Mouse (Mus musculus) heart, postnatal 14 days (tissue): ENCODE measurements around the gene Cd200r3. TPM values are rescaled to one million over a fixed set of nuclear protein-coding genes. Genes with fewer than 3 reads are reported as not detected.

Experiments used
- DNase-seq, 2 experiments: peaks; one replicate each; pipeline ENCODE4 v3.0.0; 2021 to 2022
- intact Hi-C: fragments of 180-260 bp; cut with DNase I; formaldehyde crosslinking; loops from one replicate; pipeline ENCODE4 v1.15.1; 2025
- total RNA-seq, 2 experiments: library from RNA; stranded (reverse); gene quantifications; 2 replicates each; pipeline ENCODE4 v1.2.3; 2021

Cd200r3 gene
- total RNA-seq, 2 experiments from 2014 or later = 0.22 TPM; not detected in 1

GRCm38 (mm10) chr16:44986029-44986428 lies 42.6 kb downstream of the Cd200r3 start:
- DNase-seq = no peak
- intact Hi-C loops = no loop called here

DNA sequence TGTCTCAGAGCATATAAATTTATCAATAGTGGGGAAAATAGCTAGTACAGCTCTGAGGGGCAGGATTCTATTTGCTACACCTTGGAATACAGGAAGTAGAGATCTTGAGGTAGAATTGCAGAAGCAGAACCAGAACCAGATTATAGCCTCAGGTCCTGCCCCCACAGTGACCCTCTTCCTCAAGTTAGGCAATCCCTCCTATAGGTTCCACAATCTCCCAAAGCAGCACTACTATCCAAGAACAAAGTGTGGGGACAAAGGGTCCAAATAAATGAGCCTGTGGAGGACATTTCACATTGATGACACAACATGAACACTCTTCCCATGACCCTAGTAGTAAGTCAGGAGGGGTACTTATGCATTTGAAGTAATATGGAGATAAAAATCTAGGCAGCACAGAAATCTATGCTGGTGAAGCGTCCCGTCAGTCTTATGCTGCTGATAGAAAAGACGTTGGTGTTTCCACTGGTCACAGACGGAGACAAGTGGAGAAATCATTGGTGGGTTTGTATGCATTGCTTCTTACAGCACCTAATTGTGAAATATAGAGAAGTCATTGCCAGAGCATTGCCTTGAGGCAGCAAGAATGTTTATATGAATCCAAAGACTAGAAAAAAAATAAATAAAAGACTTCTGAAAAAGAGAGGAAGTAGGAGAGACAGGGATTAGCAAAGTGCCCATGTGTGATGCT lies 45.3 kb downstream of the Cd200r3 start:
- no peak for DNase-seq
- intact Hi-C loops = no loop called here

- no peak for DNase-seq
- intact Hi-C loops = no loop called here
Measured at GRCm38 (mm10) chr16:44993319-44994019, 50.0 kb downstream of the Cd200r3 start.

DNA sequence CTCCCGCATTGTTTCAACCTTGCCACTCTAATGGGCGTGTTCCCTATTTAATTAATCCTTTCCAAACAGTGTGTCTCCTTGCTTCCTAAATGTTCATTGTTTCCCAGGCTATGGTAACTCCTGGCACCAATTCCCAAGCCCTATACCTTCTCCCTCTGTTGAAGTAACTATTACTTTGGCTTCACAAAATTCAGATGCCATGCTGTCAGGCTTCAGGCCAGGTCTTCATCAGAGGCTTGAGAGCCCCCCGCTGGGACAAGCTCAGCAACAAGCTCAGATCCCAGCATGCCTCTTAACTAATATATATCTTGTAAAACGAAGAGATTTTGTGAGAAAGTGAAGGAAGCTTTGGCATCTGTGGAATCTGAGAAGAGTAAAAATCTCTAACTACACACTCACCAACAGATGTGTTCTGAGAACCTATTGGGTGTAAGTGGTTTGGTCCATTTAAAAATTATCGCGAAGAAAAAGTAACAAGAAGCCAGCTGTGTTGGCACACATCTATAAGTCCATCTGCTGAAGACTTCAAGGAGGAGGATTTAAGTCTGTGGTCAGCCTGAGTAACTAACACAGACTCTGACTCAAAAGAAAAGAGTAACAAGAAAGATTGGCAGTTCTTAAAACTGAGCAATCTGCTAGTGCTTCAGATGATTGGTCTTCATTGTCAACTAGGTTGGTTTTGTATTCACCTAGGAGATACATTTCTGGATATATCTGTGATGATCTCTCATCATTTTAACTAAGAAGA lies 50.9 kb downstream of the Cd200r3 start:
- intact Hi-C loops = no loop called here
- no peak for DNase-seq

GRCm38 (mm10) chr16:44995111-44995510 lies 51.6 kb downstream of the Cd200r3 start:
- intact Hi-C loops = no loop called here
- no peak for DNase-seq

DNA sequence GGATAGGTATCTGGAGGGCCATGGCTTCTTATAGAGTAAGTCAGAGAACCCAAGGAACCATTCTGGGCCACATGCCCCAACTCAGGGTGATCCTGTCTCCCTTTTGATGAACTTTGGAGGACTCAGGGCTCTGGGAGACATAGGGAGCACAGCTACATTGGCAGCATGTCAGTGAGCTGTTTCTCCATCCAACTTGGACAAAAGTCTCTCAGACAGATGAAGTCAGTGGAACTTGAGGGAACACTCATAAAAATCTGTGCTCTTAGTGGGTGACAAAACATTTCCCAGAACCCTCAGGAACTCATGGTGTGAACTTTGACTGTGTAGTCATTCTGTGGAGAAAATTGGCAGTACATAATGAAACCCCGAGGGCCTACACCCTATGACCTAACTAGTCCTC lies 53.2 kb downstream of the Cd200r3 start:
- peak; percentile 39 to 40 for DNase-seq
- intact Hi-C loops = no loop called here

DNA sequence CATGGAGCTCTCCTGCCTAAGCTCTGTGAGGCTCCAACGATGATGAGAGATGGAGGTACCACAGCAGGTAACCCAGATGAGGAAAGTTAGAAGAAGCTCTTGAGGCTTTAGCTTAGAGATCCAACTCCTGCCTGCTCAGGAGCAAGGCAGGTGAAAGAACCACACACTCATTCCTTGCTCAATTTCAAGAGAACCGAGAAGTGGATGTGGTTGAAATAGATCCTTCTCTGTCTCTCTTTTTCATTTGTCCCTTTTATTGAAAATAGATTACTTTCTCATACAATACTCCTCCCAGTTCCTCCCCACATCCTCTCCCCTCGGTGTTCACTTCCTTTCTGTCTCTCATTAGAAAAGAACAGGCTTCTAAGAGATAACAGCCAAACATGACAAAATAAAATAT lies 56.1 kb downstream of the Cd200r3 start:
- intact Hi-C loops = no loop called here
- DNase-seq = no peak

DNA sequence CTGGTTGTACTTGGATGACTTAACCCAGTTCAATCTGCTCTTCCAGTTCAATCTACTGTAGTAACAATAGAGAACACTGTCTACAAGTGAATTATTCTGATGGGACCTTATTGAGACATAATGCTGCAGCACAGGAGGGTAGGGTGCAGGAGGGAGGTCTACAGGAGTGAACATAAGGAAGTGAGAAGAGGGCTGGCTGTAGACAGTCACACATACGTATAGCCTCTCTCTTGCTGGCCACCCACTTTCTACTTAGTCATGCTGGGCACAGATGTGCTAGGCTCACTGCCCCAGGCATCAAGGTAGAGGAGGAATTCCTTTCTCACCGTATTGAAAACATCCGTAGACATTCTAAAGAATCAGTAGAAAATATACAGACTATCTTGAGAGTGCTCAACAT lies 61.0 kb downstream of the Cd200r3 start:
- intact Hi-C loops = no loop called here
- no peak for DNase-seq

DNA sequence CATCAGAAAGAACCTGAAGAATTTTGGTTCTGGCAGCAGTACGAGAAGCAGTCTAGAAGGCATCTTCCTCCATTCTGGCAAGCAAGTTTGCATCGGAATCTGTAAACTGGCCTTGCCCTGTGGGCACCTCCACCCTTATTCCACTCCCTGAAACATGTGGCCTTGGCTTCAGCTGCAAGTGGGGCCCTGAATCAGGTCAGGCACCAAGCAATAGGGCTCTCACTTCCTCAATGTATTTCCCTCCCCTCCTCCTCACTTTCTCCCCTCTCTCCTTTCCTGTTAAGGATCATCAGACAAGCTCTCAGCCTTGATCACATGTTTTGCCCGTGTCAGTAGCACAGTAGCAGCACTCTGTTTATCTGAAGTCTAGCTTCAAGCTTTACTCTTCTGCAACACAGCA lies 61.8 kb downstream of the Cd200r3 start:
- no peak for DNase-seq
- intact Hi-C loops = no loop called here

DNA sequence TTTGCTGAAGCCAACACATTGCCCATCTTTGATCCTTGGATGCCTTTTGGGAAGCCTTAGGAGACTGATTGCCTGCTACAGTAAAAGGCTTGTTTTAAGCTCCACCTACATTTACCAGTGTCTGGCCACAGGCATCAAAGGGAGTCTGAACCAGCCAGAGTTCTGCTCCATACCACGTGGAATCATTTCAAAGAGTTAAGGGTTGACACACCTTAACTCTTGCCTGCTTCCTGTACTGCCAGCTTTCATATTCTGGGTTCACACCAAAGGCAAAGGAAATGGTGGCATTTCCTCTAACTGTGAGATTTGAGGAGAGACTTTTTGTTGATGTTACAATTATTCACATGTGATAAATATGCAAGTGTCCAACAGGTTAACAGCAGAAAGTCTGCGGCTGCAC lies 63.5 kb downstream of the Cd200r3 start:
- intact Hi-C loops = no loop called here
- DNase-seq = no peak

DNA sequence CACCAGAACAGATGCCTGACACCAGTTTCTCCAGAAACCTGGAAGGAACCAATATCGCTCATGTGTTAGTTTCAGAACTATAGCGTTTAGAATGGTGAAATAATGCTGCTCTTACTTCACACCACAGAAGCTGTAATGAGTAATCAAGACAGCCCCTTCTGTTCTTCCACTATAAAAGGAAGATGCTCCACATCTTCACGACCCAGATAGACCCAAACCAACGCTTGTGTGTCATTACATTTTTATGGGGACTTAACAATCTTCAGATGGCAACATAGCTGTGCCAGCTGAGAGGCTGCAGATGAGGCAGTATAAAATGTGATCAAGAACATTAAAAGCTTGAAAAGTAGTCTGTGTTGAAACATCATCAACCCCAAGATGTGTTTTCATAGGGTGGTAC lies 64.3 kb downstream of the Cd200r3 start:
- intact Hi-C loops = no loop called here
- DNase-seq = no peak

- intact Hi-C loops = no loop called here
- peak; percentile 52 to 60 for DNase-seq
Measured at GRCm38 (mm10) chr16:45009634-45010033, 66.2 kb downstream of the Cd200r3 start.

DNA sequence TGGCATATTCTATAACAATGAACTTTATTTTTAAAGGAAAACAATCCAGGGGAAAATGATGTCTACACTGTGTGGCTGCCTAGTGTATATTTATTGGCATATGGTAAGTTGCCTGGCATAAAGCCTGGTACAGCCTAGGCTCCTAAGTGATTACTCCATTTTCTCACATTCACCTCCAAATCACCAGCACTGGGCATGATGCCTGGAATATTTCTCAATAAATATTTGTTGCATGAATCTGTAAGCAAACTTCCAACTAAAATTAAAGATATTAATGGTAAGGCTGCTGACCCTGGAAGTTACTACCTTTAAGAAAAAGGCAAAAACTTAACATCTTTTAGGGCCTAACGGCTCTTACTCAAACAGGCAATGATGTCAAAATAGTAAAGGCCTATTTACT lies 72.1 kb downstream of the Cd200r3 start:
- no peak for DNase-seq
- intact Hi-C loops = no loop called here

GRCm38 (mm10) chr16:45016488-45016887 lies 73.0 kb downstream of the Cd200r3 start:
- intact Hi-C loops = no loop called here
- DNase-seq = no peak

DNA sequence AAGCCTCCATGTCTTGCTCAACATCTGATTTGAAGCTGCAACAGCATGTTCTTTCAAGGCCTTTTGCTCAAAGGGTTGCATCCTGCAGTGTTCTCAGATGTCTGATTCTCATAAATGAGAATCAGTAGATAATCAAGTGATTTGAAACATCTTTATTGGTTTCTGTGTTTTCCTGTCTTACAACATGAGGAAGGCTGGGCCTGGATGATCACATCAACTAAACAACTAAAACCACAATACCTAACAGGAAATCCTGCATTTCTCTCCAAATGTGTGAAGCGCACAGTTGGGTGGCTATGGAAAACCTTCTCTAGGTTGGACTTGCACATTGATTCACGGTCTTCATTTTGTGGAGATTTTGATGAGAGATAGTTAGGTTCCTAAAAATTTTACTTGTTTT lies 75.4 kb downstream of the Cd200r3 start:
- intact Hi-C loops = no loop called here
- DNase-seq = no peak

DNA sequence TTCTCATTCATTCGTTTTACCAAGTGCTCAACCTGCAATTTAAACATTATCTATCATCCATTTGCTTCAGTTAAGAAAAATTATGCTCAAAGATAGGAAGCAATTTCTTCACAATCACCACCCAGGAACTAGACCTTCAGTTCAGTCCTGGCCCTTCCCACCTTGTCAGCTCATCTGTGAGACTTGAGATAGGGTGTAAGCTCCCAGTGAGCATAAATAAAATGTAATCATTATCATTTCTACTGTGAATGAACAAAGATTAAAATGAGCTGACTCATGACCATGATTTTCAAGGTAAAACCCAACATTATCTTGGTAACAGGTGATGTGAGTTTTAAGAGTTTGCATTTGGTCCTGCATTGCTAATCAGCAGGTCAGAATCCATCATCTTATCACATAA lies 76.6 kb downstream of the Cd200r3 start:
- intact Hi-C loops = no loop called here
- no peak for DNase-seq

DNA sequence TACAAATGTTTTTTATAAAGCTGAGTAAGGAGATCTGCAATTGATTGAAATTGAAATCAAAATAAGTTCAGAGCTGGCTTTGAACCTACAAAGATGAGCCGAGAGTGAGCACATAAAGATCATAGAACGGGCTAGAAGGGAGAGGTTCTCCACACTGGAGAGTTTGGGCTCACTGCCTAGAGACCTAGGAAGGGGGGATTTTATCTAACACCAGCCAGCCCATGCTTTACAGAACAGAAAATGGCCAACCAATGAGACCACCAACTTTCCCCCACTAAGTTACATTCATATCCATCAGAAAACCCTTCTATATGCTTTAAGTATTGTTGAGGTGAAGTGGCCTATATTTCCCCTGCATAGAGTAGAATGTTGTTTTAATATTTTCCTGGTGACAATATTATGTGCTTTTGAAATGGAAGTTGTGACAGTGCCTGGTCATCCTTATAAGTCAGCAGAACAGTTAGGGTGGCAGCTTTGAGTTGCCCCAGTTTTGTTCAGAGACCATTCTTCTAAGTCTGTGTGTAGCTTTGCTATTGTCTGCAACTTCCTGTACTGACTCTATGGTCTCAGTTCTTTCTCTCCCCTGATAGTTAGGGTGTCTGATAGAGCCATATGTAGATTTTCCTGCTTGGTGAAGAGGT lies 77.3 kb downstream of the Cd200r3 start:
- no peak for DNase-seq
- intact Hi-C loops = no loop called here

DNA sequence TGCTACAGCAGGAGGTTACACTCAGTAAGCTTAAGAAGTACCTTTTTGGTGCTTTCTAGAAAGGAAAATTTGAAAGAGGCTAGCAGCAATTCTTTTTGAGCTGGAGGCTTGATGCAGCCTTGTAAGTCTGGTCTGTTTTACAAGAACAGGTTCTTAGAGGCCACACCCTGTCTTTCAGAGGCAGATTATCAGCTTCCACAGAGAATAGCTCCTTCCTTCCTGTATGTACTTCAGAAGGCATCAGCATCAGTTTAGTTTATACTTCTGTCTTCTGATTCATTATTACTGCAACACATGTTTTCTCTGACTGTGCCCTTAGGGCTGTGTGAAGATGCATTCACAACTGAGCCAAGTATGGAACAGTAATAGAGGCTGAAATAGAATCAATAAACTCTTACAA lies 78.0 kb downstream of the Cd200r3 start:
- intact Hi-C loops = no loop called here
- no peak for DNase-seq

DNA sequence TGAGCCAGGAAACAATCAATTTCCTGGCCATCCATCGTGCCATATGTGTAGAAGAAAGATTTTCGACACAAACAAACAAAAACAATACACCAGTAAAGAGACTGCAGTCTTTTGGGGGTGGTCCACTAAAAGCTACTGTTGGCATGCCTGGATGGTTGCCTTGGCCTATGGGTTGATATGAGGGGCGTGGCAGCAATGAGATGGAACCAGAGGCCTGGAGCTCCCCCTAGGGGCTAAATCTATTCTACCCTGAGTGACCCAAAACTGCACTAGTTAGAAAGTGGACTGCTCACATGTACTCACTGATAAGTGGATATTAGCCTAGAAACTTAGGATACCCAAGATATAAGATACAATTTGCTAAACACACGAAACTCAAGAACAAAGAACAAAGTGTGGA lies 80.4 kb downstream of the Cd200r3 start:
- DNase-seq = peak; percentile 48 to 65
- intact Hi-C loops = no loop called here

DNA sequence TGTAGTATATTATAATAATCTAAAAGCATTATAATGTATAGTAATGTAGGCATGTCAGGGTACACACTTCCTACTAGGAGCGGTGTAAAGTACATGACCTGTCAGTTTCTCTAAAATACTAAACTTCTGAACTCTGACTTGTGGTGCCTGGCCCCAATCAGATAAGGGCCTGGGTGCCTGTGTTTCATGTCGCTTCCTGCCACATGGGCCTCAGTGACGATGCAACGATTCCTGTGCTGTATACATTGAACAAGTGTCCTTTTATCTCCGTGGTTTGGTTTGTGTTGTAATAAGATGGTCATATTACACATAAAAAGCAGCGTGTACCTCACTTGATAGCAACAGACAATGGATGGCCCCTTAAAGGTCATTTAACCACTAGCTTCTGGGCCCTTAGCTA lies 81.8 kb downstream of the Cd200r3 start:
- DNase-seq = no peak
- intact Hi-C loops = loop anchor here (5.0 kb wide), 1 partner anchor 258 kb away; the partner anchor contains the start of gene Cd200r1

DNA sequence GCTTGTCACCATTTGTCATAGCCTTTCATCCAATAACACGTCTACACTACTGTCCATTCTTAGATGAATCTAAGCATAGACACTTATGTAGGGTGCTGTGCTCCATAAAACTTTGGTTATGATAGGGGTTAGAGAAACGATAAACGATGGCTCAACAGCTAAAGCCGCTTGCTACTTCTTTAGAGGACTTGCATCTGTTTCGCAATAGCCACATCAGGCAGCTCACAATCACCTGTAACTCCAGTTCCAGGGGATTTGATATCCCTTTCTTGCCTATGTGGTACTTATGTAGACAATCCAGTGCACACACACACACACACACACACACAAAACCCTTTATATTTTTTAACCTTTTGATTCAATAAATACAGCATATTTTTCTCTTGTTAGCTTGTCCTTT lies 85.6 kb downstream of the Cd200r3 start:
- intact Hi-C loops = loop anchor here (5.0 kb wide), 1 partner anchor 262 kb away; the partner anchor contains the start of gene Cd200r1
- no peak for DNase-seq
